Mouse (Mus musculus) common myeloid progenitor, adult 5-6 weeks (primary cell): ENCODE measurements around the gene Selenom. TPM values are rescaled to one million over a fixed set of nuclear protein-coding genes. Genes with fewer than 3 reads are reported as not detected.

Source experiments
- ATAC-seq: replicated peaks from 2 replicates; pipeline ENCODE4 v1.8.0; 2016; ENCODE audit warnings: low read depth, mild to moderate bottlenecking, moderate TSS enrichment, inconsistent platforms; ENCODE audit not compliant: poor library complexity, severe bottlenecking
- total RNA-seq: library from RNA; stranded (forward); fragments of 200-1000, 187-1606 nt; gene quantifications from 2 replicates; pipeline ENCODE4 v1.2.3, GENCODE M21; 2017

Selenom gene
- total RNA-seq, 1 experiment from 2014 or later = 3.2 TPM

DNA sequence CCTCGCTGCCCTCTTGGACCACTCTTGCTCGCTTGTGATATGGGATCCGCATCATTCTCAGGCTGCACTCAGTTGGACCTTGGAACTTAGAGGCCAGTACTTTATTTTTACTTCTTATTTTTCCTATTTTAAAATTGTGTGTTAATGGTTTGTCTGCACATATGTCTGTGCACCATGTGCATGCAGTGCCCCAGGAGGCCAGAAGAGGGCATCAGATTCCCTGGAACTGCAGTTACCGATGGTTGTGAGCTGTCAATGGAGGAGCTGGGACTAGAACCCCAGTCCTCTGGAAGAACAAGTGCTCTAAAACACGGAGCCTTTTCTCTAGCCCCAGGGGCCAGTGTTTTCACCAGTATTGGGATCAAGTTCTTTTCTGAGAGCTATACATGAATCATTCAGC lies 29.9 kb downstream of the Selenom start:
- no peak for ATAC-seq

DNA sequence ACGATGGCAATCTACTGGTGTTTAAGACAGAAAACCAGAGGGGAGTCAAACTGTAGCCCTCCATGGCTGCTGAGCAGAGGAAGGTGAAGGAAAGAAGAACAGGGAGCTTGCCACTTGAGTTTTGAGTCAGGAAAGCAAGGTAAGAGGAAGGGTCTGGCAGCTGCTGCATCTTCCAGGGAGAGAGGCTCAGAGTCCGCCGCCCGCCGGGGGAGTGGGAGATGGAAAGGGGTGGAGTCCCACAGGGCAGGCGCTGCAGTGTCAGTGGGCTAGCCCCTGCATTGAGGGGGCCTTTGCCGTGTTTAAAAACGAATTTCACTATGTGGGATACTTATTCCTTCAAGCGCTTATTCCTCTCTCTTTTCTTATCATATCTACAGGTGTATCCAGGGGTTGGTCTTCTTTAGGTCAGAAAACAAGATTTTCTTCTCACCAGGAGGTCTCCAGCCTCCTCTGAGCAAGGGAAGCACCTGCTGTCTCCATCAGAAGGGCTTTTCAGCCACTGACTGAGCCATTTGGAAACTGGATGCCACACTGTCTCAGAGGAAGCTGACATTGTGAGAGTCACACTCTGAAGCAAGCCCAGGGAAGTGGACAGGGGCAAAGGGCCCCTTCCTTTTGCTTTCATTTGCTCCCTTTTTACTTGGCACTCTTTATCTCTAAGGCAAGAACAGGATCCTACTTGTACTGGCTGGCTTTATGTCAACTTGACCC lies 31.2 kb downstream of the Selenom start:
- ATAC-seq = 0 out of 2 replicates have a peak, but pooled peaks have one; percentile 24

DNA sequence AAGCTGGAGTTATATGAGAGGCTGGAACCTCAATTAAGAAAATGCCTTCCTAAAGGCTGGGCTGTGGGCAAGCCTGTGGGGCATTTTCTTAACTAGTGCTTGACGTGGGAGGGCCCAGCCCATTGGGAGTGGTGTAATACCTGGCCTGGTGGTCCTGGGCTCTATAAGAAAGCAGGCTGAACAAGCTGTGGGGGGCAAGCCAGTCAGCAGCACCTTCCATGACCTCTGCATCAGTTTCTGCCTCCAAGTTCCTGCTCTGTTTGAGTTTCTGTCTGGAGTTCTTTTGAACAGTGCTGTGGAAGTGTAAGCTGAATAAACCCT lies 31.7 kb downstream of the Selenom start:
- no peak for ATAC-seq

DNA sequence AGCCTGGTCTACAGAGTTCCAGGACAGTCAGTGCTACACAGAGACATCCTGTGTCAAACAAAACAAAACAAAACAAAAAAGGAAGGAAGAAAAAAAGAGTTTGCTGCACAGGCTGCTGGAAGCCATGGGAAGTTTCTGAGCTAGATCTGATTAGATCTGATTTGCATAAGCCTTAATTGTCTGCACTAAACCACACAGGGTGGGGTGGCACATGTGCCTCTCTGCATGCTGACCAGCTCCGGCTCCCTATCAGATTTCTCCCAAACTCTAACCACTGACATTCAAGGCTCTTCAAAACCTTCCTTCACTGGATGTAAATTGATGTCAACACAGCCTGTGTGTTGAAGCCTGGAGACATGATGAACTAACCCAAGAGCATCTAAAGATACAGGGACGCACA lies 32.6 kb downstream of the Selenom start:
- 0 out of 2 replicates have a peak, but pooled peaks have one; percentile 28 for ATAC-seq

DNA sequence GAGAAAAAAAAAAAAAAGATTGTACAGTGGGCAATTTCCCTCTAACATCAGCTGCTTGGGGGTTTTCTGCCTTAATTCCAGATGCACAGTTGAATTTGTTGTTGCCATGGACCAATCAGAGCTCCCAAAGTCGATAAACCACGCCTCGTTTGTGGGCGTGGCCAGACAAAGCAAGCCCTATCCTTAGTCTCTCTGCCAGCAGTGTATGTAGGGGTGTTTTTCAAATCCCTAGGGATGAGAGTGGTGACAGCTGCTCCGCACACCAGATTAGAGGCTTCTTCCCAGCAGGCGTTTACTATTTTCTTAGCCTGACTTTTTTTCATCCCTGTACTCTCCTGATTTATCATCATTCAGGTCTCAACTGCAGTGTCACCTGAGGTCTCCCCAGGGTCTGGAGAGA lies 33.5 kb downstream of the Selenom start:
- no peak for ATAC-seq

DNA sequence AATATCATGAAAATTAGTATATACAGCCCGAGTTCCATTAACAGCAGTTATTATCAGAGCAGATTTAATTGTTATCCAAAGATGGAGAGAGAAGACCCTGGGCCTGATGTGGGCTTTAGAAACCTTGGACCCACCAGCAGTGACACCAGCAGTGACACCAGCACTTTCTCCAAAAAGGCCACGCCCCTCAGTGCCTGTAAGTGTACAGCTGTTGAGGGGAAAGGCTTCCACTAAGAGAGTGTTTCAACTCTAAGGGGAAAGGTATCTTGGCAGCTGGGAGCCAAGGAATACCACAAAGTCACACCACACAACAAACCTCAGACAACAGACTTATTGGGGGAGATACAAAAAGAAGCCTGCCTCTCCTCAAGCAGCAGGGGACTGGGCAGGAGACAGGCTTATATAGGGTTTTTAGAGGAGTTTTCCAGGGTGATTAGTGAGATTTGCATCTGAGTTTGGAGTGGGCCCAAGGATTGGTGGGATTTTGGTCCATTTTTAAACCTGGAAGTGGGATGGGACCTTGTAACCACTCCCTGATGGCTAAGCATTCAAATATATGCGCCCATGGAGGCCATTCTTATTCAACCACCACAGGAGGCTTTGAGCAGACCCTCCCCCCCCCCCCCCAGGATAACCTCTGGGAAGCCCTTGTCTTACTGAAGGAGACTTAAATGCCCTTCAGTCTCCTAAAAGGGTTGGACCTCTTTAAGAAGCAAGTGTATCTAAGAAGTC lies 34.2 kb downstream of the Selenom start:
- no peak for ATAC-seq

DNA sequence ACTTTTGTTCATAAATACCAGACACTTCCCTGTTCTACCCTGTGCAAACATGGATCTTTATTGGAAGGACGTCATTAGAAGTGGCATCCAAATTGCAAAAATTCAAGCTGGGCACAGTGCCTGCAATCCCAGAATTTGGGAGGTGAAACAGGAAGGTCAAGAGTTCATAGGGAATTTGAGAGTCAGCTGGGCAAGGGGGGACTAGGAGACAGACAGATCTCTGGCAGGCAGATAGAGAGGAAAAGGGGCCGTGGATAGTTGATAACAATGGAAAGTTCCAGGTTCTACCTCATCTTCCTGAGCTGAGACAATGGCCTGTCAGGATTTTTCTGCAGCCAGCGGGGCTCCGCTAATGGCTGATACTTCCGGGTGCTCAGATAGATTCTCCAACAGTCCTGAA lies 35.3 kb downstream of the Selenom start:
- no peak for ATAC-seq

DNA sequence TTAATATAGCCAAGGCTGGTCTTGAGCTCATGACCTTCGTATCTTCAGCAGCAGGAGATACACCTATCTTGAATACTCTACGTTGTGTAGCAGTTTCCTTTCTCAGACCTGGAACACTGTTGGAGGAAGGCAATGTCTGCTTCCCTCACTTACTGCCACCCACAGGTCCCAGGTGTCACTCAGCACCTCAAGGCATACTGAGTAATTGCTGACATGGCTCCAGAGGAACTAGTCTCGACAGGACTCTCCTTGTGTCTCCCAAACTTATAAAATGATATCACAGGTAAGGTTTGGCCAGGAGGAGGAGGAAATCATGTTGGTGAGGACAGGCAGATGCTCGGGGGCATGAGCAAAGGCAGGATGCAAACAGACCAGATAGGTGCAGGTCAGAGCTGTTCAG lies 40.5 kb downstream of the Selenom start:
- no peak for ATAC-seq

DNA sequence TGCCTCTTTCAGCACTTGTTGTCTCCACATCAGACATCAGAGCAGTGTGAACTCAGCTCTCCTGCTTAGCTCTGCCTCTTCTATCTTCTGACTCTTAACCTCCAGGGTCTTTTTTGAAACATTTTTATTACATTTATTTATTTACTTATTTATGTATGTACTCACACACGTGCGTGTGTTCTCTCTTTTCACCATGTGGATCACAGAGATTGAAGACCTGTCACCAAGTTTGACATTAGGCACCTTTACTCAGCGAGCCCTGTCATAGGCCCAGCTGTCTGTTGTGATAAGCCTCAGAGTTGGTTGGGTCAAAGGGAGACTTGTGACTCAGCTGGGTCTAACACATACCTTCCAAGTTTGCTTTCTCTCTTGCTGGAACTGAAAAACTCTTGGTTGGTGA lies 43.4 kb downstream of the Selenom start:
- no peak for ATAC-seq

DNA sequence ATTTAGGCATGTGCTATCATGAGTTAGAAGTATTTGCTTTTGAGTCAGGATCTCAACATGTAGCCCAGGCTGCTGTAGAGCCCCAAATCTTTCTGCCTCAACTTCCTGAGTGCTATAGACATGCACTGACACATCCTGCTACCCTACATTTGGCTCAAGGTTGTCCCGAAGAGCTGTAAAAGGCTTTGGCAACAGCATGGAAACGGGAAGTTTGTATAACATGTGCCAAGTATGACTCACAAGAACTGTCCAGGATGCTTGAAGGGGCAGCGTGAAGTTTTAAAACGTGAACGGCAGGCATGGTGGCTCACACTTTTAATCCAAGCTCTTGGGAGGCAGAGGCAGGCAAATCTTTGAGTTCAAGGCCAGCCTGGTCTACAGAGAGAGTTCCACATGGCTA lies 45.7 kb downstream of the Selenom start:
- no peak for ATAC-seq

DNA sequence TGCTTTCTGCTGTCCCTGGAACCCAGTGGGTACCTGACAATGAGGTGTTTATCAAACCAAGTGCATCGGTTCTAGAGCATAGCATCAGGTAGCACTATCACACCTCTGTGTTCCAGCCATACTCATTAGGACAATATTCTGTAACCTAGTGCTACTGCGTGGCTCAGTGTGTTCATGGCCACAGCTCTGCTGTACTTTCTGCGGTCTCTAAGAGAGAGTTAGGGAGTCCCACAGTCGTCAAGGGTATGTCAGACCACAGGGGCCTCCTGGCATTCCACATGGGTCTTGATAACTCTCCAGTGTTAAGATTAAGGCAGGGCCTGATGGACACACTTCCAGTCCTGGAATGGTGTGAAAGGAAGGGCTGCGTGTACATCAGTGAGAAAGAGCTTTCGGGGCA lies 49.4 kb downstream of the Selenom start:
- no peak for ATAC-seq

DNA sequence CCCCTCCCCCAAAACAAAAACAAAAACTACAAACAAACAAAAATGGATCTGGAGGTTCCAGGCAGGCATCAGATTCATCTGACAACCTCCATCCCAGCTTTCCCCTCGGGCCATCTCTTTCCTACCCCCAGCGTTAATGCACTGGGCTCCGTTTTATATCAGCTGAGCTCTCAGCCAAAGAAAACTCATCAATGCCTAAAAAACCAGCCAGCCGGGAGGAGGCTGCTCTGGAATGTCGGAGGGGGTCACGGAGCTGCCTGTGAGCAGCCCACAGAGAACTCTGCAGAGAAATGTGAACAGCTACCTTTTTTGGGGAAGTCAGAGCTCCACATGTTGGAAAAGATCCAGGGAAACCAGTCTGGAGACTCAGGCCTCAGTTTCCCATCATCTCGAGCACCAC lies 50.0 kb downstream of the Selenom start:
- no peak for ATAC-seq

DNA sequence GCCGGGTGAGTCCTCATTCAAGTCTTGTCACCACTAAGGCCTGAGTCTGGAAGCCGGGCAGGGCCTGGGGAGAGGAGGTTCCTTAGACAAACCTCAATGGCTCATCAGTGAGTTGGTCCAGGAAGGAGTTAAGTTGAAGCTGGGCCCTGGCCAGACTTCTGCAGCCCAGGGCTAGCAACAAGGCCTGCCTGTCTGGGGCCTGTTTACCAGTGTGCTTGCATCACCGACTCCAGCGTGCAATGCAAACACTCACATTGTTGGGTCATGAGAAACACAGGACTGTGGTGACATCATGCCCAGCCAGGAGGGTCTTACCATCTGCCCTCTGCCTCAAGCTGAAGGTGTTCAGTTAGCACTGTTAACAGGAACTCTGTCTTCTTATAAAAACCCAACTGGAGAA lies 51.5 kb downstream of the Selenom start:
- no peak for ATAC-seq

Other genes with a start within 250 kb of the Selenom start
- gene Drg1, start 248.3 kb upstream of the Selenom start, total RNA-seq = 277 and 286 TPM in 2 replicates
- gene Patz1, start 225.8 kb upstream of the Selenom start, total RNA-seq = 67.6 and 72.7 TPM in 2 replicates
- 26.5 and 33.6 TPM in 2 replicates for gene Pik3ip1, start 184.3 kb upstream of the Selenom start, total RNA-seq
- gene Limk2, start 105.5 kb upstream of the Selenom start, total RNA-seq = 13.8 and 28.4 TPM in 2 replicates
- gene Rnf185, start 62.3 kb upstream of the Selenom start, total RNA-seq = 6.4 and 8.4 TPM in 2 replicates
- gene Pla2g3, start 26.4 kb upstream of the Selenom start, total RNA-seq = not detected in 2 replicates
- gene Inpp5j, start 9.9 kb upstream of the Selenom start, total RNA-seq = not detected in 2 replicates
- gene Smtn, start 25.9 kb downstream of the Selenom start, total RNA-seq = 5.2 and 6.9 TPM in 2 replicates
- 34.8 and 38.4 TPM in 2 replicates for gene Morc2a, start 134.5 kb downstream of the Selenom start, total RNA-seq